Mouse (Mus musculus) stomach, postnatal 0 days (tissue): ENCODE results near the gene Fgfr1op. TPM values are rescaled to one million over a fixed set of nuclear protein-coding genes. Genes with fewer than 3 reads are reported as not detected.
A peak's percentile ranks its signal among the peaks of the same experiment; 100 is the strongest.
"Not testable (repeated sequence)": the region's sequence is repeated elsewhere in the genome, so short reads cannot be mapped to it uniquely, and the experiment has no call there.

Source experiments
- ATAC-seq: fragments of 200-750 bp; cut with Nextera tagmentation; 2 replicates; pipeline ENCODE4 v1.8.0; 2017; ENCODE audit not compliant: low FRiP score, low TSS enrichment
- DNase-seq: peaks from one replicate; pipeline ENCODE4 v3.0.0-alpha.2; 2016; ENCODE audit warnings: low spot score
- H3K27ac ChIP-seq: fragments of 300-500 bp; sonication (generic); replicated peaks from 2 replicates; pipeline ENCODE4 v1.5.1; 2014; ENCODE audit warnings: mild to moderate bottlenecking, control low read depth
- H3K27me3 ChIP-seq: fragments of 300-500 bp; sonication (generic); 2 replicates; pipeline ENCODE4 v1.6.1; 2014; ENCODE audit warnings: low read length; ENCODE audit not compliant: control insufficient read depth, insufficient read depth
- H3K36me3 ChIP-seq: fragments of 300-500 bp; sonication (generic); 2 replicates; pipeline ENCODE4 v1.6.1; 2014; ENCODE audit warnings: low read length, mixed read lengths; ENCODE audit not compliant: control insufficient read depth, insufficient read depth
- H3K4me1 ChIP-seq: fragments of 300-500 bp; sonication (generic); replicated peaks from 2 replicates; pipeline ENCODE4 v1.6.1; 2014; ENCODE audit warnings: antibody characterized with exemption; ENCODE audit not compliant: control insufficient read depth, insufficient read depth
- H3K4me2 ChIP-seq: fragments of 300-500 bp; sonication (generic); replicated peaks from 2 replicates; pipeline ENCODE4 v1.6.1; 2014; ENCODE audit warnings: low read depth, mild to moderate bottlenecking, control low read depth, moderate library complexity
- H3K4me3 ChIP-seq: fragments of 300-500 bp; sonication (generic); 2 replicates; pipeline ENCODE4 v1.5.1; 2014; ENCODE audit warnings: low read depth, low read length, control low read depth
- H3K9ac ChIP-seq: fragments of 300-500 bp; sonication (generic); 2 replicates; pipeline ENCODE4 v1.6.1; 2014; ENCODE audit warnings: mild to moderate bottlenecking, low read length, control low read depth, mixed read lengths
- H3K9me3 ChIP-seq: fragments of 300-500 bp; sonication (generic); 2 replicates; pipeline ENCODE4 v1.6.1; 2016; ENCODE audit warnings: low read length; ENCODE audit not compliant: control insufficient read depth
- WGBS: fragments of 180-500 bp; shearing (Covaris S2); extraction: QIAGEN DNeasy Blood & Tissue Kit; methylation state at CpG from one replicate; pipeline ENCODE4 v1.1.7; 2014; 5-methylcytosine and 5-hydroxymethylcytosine counted together
- polyA plus RNA-seq: library from polyadenylated mRNA; unstranded; fragments of >200 nt; fragmentation: Nextera tagmentation; extraction: Ambion mirVana; gene quantifications from 2 replicates; pipeline ENCODE4 v1.2.1, GENCODE M21; 2015

Gene Fgfr1op
- 12.7 and 12.8 TPM in 2 replicates for polyA plus RNA-seq

- not testable (repeated sequence) for H3K9me3 ChIP-seq, H3K4me1 ChIP-seq, DNase-seq, H3K27me3 ChIP-seq, H3K36me3 ChIP-seq
- peak within 1 kb of the TSS; percentile 33 for H3K4me2 ChIP-seq
- peak within 1 kb of the TSS; percentile 65; the same call in 1 of the 2 replicates for H3K27ac ChIP-seq
- peak; percentile 98 for ATAC-seq
- peak within 1 kb of the TSS; percentile 43 for H3K4me3 ChIP-seq
- WGBS = 2% methylated on average over 10 of the region's 55 CpGs
- H3K9ac ChIP-seq = peak within 1 kb of the TSS; percentile 52; the same call in 1 of the 2 replicates
These were observed at the start of gene Fgfr1op for GRCm38 (mm10) chr17:8164701-8165607. Gene Fgfr1op (plus strand): TSS chr17:8165501.

GRCm38 (mm10) chr17:8116378-8116777 is 48.9 kb upstream of the Fgfr1op start:
- H3K27ac ChIP-seq, DNase-seq, H3K4me3 ChIP-seq, H3K9ac ChIP-seq, ATAC-seq, H3K27me3 ChIP-seq, H3K36me3 ChIP-seq, H3K9me3 ChIP-seq, H3K4me2 ChIP-seq, H3K4me1 ChIP-seq: not testable (repeated sequence)
- 84% methylated on average over 5 of the region's 11 CpGs for WGBS

GRCm38 (mm10) chr17:8116928-8117327 is 48.4 kb upstream of the Fgfr1op start:
- H3K36me3 ChIP-seq, ATAC-seq, H3K4me1 ChIP-seq, H3K27ac ChIP-seq, H3K27me3 ChIP-seq, H3K4me2 ChIP-seq, DNase-seq, H3K9me3 ChIP-seq, H3K9ac ChIP-seq, H3K4me3 ChIP-seq: not testable (repeated sequence)
- WGBS = no CpG with 5 or more reads among the region's 6 CpGs

GRCm38 (mm10) chr17:8122974-8123373 is 42.3 kb upstream of the Fgfr1op start:
- H3K9me3 ChIP-seq, H3K4me3 ChIP-seq, H3K4me1 ChIP-seq, DNase-seq, H3K4me2 ChIP-seq, ATAC-seq, H3K27ac ChIP-seq, H3K9ac ChIP-seq, H3K36me3 ChIP-seq, H3K27me3 ChIP-seq: not testable (repeated sequence)
- WGBS = no CpG with 5 or more reads among the region's 3 CpGs

GRCm38 (mm10) chr17:8124586-8124985 is 40.7 kb upstream of the Fgfr1op start:
- H3K4me1 ChIP-seq, DNase-seq, H3K27ac ChIP-seq, H3K9ac ChIP-seq, H3K9me3 ChIP-seq, H3K36me3 ChIP-seq, H3K4me2 ChIP-seq, H3K27me3 ChIP-seq, H3K4me3 ChIP-seq: not testable (repeated sequence)
- 78% methylated on average over 2 of the region's 6 CpGs for WGBS
- ATAC-seq = peak; percentile 71; the same call in 1 of the 2 replicates

GRCm38 (mm10) chr17:8128326-8128993 is 36.8 kb upstream of the Fgfr1op start:
- not testable (repeated sequence) for DNase-seq, H3K27me3 ChIP-seq, H3K4me3 ChIP-seq, H3K4me2 ChIP-seq, H3K9me3 ChIP-seq, H3K4me1 ChIP-seq, H3K9ac ChIP-seq, H3K36me3 ChIP-seq, H3K27ac ChIP-seq, ATAC-seq
- WGBS = no CpG with 5 or more reads among the region's 7 CpGs

- not testable (repeated sequence) for DNase-seq
These were observed 35.7 kb upstream of the Fgfr1op start for GRCm38 (mm10) chr17:8129578-8129977.

GRCm38 (mm10) chr17:8130849-8131248 is 34.5 kb upstream of the Fgfr1op start:
- not testable (repeated sequence) for H3K27ac ChIP-seq, H3K9ac ChIP-seq, H3K4me1 ChIP-seq, DNase-seq, H3K27me3 ChIP-seq, ATAC-seq, H3K4me2 ChIP-seq, H3K9me3 ChIP-seq, H3K4me3 ChIP-seq, H3K36me3 ChIP-seq
- no CpG with 5 or more reads among the region's 6 CpGs for whole genome bisulfite sequencing

More at GRCm38 (mm10) chr17:8129578-8129977, 35.7 kb upstream of the Fgfr1op start:
- H3K4me2 ChIP-seq, H3K4me1 ChIP-seq, H3K9ac ChIP-seq, H3K36me3 ChIP-seq, ATAC-seq, H3K27ac ChIP-seq, H3K27me3 ChIP-seq, H3K4me3 ChIP-seq, H3K9me3 ChIP-seq: not testable (repeated sequence)
- 70% methylated on average over 9 of the region's 9 CpGs for WGBS
